13 mouse cellular contexts compared by ENCODE assay signal in genomic region chr9:104338489-104339427, GRCm38 (mm10). TPM values are rescaled to one million over a fixed set of nuclear protein-coding genes. Genes with fewer than 3 reads are reported as not detected.
DNase-seq lines count a peak whose midpoint lies in the region; ATAC-seq and TF ChIP-seq lines count a peak whose summit lies in the region.
"Had no signal": no experiment of that assay in that cellular context is flagged by ENCODE, and none has a peak within 500 bp of the region (broad histone marks: within the 10 kb centered on the region; RNA-seq: fewer than 3 reads in every experiment).

No protein-coding gene starts in this region.

- H3K4me2 ChIP-seq in midbrain, postnatal 0 days (ENCODE audit: low read depth, low read length, poor library complexity, severe bottlenecking) = no peak overlapping the region
- H3K4me2 ChIP-seq: forebrain, embryonic 15.5 days had no signal

- H3K9me3 ChIP-seq in midbrain, postnatal 0 days (ENCODE audit: low read length) = no peaks in the 10 kb centered on the region
- H3K9me3 ChIP-seq: embryonic facial prominence, embryonic 12.5 days; forebrain, embryonic 15.5 days; limb, embryonic 12.5 days; neural tube, embryonic 12.5 days had no signal

- no peaks in the 10 kb centered on the region for H3K36me3 ChIP-seq in midbrain, postnatal 0 days (ENCODE audit: insufficient read depth, low read length)
- H3K36me3 ChIP-seq: embryonic facial prominence, embryonic 12.5 days; forebrain, embryonic 15.5 days; limb, embryonic 12.5 days; neural tube, embryonic 12.5 days had no signal

- no peak overlapping the region for H3K27ac ChIP-seq in midbrain, postnatal 0 days (ENCODE audit: low read depth, low read length)
- H3K27ac ChIP-seq: embryonic facial prominence, embryonic 12.5 days; forebrain, embryonic 15.5 days; limb, embryonic 12.5 days; neural tube, embryonic 12.5 days had no signal

- no peak for TF ChIP-seq CTCF in midbrain, postnatal 0 days (IDR thresholded peaks at IDR 0.05)

- peaks cover 5% of the 10 kb centered on the region; the same call in 1 of the 2 replicates for H3K4me1 ChIP-seq in midbrain, postnatal 0 days (ENCODE audit: insufficient read depth, low read length)
- H3K4me1 ChIP-seq: embryonic facial prominence, embryonic 12.5 days had no signal

- WGBS in midbrain, postnatal 0 days = 83% methylated on average over 18 of the region's 18 CpGs

- H3K27me3 ChIP-seq in midbrain, postnatal 0 days (ENCODE audit: insufficient read depth, low read length) = no peaks in the 10 kb centered on the region
- H3K27me3 ChIP-seq: embryonic facial prominence, embryonic 12.5 days; forebrain, embryonic 15.5 days; neural tube, embryonic 12.5 days had no signal

- no peak overlapping the region for H3K9ac ChIP-seq in midbrain, postnatal 0 days (replicated peaks; ENCODE audit: low read length, poor library complexity, severe bottlenecking)
- H3K9ac ChIP-seq: forebrain, embryonic 15.5 days; neural tube, embryonic 12.5 days had no signal

- no peak for ATAC-seq in midbrain, postnatal 0 days (ENCODE audit: low FRiP score)
- ATAC-seq: forebrain, embryonic 15.5 days had no signal

- H3K4me3 ChIP-seq in midbrain, postnatal 0 days (ENCODE audit: low read depth, low read length) = no peak overlapping the region
- H3K4me3 ChIP-seq: forebrain, embryonic 15.5 days; neural tube, embryonic 12.5 days had no signal

- DNase-seq in spleen, postnatal 36 days (ENCODE audit: low spot score in 2 of 2) = peak; percentile 19 to 22
- no peak for DNase-seq in spleen, postnatal 14 days (ENCODE audit: low spot score in 2 of 2)
- DNase-seq in c-Kit-positive CD71-negative TER-119-negative erythroid progenitor cells, embryonic 14.5 days (ENCODE audit: low read depth) = peak; percentile 35
- peak; percentile 13 for DNase-seq in naive thymus-derived CD4-positive, alpha-beta T cell, adult 2 months (ENCODE audit: low read depth)
- peak; percentile 53 for DNase-seq in thymus, postnatal 4 days
- DNase-seq in midbrain, postnatal 0 days (ENCODE audit: low spot score) = no peak
- no peak for DNase-seq in cerebellum, adult 9-11 months
- DNase-seq: kidney, adult 9 months; right cerebral cortex, postnatal 14 days had no signal

RNA-seq across cellular contexts. Expression of gene Acpp, which starts 1.2 kb away (rescaled TPM):
- 1.3 and 2.4 TPM in 2 replicates for total RNA-seq in midbrain, postnatal 0 days (2014; rRNA removed)
- polyA plus RNA-seq in midbrain, postnatal 0 days (2015; fragmentation: Nextera tagmentation; extraction: Ambion mirVana) = 0.53 TPM in 2 replicates
- polyA plus RNA-seq: neural tube, embryonic 12.5 days had no signal

Comparison
In these comparisons a context has a peak if more than half of its experiments do, and no peak if none do; other contexts are left out.
1. DNase-seq: peak in spleen, postnatal 36 days (2 of 2), c-Kit-positive CD71-negative TER-119-negative erythroid progenitor cells, embryonic 14.5 days (single experiment), naive thymus-derived CD4-positive, alpha-beta T cell, adult 2 months (single experiment) and thymus, postnatal 4 days (single experiment); none in spleen, postnatal 14 days (0 of 2), midbrain, postnatal 0 days (single experiment) and cerebellum, adult 9-11 months (single experiment).